21 mouse cellular contexts compared by ENCODE assay signal in the genomic region with DNA sequence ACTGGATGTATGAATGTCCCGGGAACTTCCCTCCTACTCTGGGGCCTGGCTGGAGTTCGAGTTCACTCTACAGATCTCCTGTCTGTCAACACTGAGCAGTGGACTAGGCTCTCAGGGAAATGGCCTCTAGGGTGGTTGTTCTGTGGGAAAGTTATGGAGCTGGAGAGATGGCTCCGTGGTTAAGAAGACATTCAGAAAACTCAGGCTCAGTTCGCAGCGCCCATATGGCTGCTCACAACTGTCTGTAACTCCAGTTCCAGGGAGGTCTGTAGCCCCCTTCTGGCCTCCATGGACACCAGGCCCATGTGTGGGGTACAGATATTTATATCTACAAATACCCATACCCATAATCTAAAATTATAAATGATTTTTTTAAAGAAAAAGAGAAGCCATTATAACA.
DNase-seq lines count a peak whose midpoint lies in the region; ATAC-seq lines count a peak whose summit lies in the region.
"Had no signal": no experiment of that assay in that cellular context is flagged by ENCODE, and none has a peak within 500 bp of the region (broad histone marks: within the 10 kb centered on the region; RNA-seq: fewer than 3 reads in every experiment).

No protein-coding gene starts in this region.

- H3K36me3 ChIP-seq in forebrain, embryonic 11.5 days (ENCODE audit: control insufficient read depth, insufficient read depth, low read length), result no peaks in the 10 kb centered on the region
- no peaks in the 10 kb centered on the region for H3K36me3 ChIP-seq in forebrain, embryonic 16.5 days (ENCODE audit: control insufficient read depth, insufficient read depth)
- peaks cover 40% of the 10 kb centered on the region for H3K36me3 ChIP-seq in heart, embryonic 10.5 days
- H3K36me3 ChIP-seq: G1E had no signal

- no peak overlapping the region for H3K4me3 ChIP-seq in forebrain, embryonic 11.5 days (ENCODE audit: low read depth, low read length)
- H3K4me3 ChIP-seq in forebrain, embryonic 16.5 days (replicated peaks; ENCODE audit: low read length), result no peak overlapping the region
- H3K4me3 ChIP-seq in heart, embryonic 10.5 days, result no peak overlapping the region

- H3K4me2 ChIP-seq in forebrain, embryonic 11.5 days (ENCODE audit: low read depth, low read length, severe bottlenecking), result no peak overlapping the region
- no peak overlapping the region for H3K4me2 ChIP-seq in forebrain, embryonic 16.5 days (ENCODE audit: low read length)

- ATAC-seq in forebrain, embryonic 11.5 days (replicated peaks; ENCODE audit: low FRiP score), result no peak
- no peak for ATAC-seq in forebrain, embryonic 16.5 days
- ATAC-seq: activated CD4-positive, CD25-positive, alpha-beta regulatory T cell, adult 4 months; CD4-positive, CD25-positive, alpha-beta regulatory T cell, adult 4 months; Patski had no signal

- DNase-seq in forebrain, embryonic 11.5 days (ENCODE audit: low spot score), result peak; percentile 19
- DNase-seq in heart, adult 11 months, result peak; percentile 64
- DNase-seq in heart, adult 8-10 months (ENCODE audit: low spot score), result no peak
- DNase-seq in heart, embryonic 10.5 days (ENCODE audit: low spot score), result peak; percentile 69
- DNase-seq in heart, postnatal 4 days, result no peak
- DNase-seq: adrenal gland, adult 2 months; adrenal gland, adult 8-10 months; adrenal gland, postnatal 10 days; adrenal gland, postnatal 14 days; adrenal gland, postnatal 25 days; adrenal gland, postnatal 36 days; B cell, adult 2 months; cerebellum, adult 11 months; cerebellum, adult 11-12 months; cerebellum, adult 18-20 months had no signal

- 92% methylated on average over 5 of the region's 5 CpGs for WGBS in forebrain, embryonic 11.5 days
- WGBS in forebrain, embryonic 16.5 days, result 98% methylated on average over 5 of the region's 5 CpGs
- 91% methylated on average over 5 of the region's 5 CpGs for WGBS in heart, embryonic 10.5 days

- H3K27ac ChIP-seq in forebrain, embryonic 11.5 days (ENCODE audit: low read depth, low read length), result no peak overlapping the region
- H3K27ac ChIP-seq in forebrain, embryonic 16.5 days (ENCODE audit: low read length), result no peak overlapping the region
- H3K27ac ChIP-seq in heart, embryonic 10.5 days, result no peak overlapping the region

- H3K9ac ChIP-seq in forebrain, embryonic 11.5 days (ENCODE audit: low read length), result no peak overlapping the region
- H3K9ac ChIP-seq in forebrain, embryonic 16.5 days (replicated peaks; ENCODE audit: low read depth, low read length), result no peak overlapping the region

- H3K9me3 ChIP-seq in forebrain, embryonic 11.5 days (ENCODE audit: control insufficient read depth, low read length), result no peaks in the 10 kb centered on the region
- H3K9me3 ChIP-seq in forebrain, embryonic 16.5 days (ENCODE audit: control insufficient read depth, low read length), result no peaks in the 10 kb centered on the region
- H3K9me3 ChIP-seq in heart, embryonic 10.5 days, result no peaks in the 10 kb centered on the region

- H3K4me1 ChIP-seq in forebrain, embryonic 11.5 days (replicated peaks; ENCODE audit: control insufficient read depth, insufficient read depth, low read length), result no peaks in the 10 kb centered on the region
- H3K4me1 ChIP-seq in forebrain, embryonic 16.5 days (replicated peaks; ENCODE audit: control insufficient read depth, insufficient read depth, low read length), result peaks cover 13% of the 10 kb centered on the region
- H3K4me1 ChIP-seq in heart, embryonic 10.5 days, result no peaks in the 10 kb centered on the region

- no peaks in the 10 kb centered on the region for H3K27me3 ChIP-seq in forebrain, embryonic 11.5 days (ENCODE audit: control insufficient read depth, insufficient read depth, low read length)
- H3K27me3 ChIP-seq in forebrain, embryonic 16.5 days (replicated peaks; ENCODE audit: control insufficient read depth, insufficient read depth, low read length), result no peaks in the 10 kb centered on the region
- H3K27me3 ChIP-seq in heart, embryonic 10.5 days (ENCODE audit: insufficient read depth, poor library complexity, severe bottlenecking), result no peaks in the 10 kb centered on the region
- H3K27me3 ChIP-seq: CH12.LX, Patski had no signal

Comparison
In these comparisons a context has a peak if more than half of its experiments do, and no peak if none do; other contexts are left out.
1. DNase-seq: peak in forebrain, embryonic 11.5 days (single experiment), heart, adult 11 months (single experiment) and heart, embryonic 10.5 days (single experiment); none in heart, adult 8-10 months (single experiment) and heart, postnatal 4 days (single experiment).